Mouse (Mus musculus) splenic B cell, adult 2 months (primary cell): ENCODE measurements around the gene Tyw5.
A peak's percentile ranks its signal among the peaks of the same experiment; 100 is the strongest.

Source experiments
- DNase-seq: peaks from one replicate; pipeline ENCODE4 v3.0.0-alpha.2; 2011; ENCODE audit warnings: low read depth, low spot score
- H3K27me3 ChIP-seq: 2 replicates; pipeline ENCODE4 v1.6.1; 2012; ENCODE audit warnings: mild to moderate bottlenecking, low read length, moderate library complexity, mixed read lengths; ENCODE audit not compliant: control insufficient read depth, poor library complexity, insufficient read depth, severe bottlenecking
- H3K36me3 ChIP-seq: 2 replicates; pipeline ENCODE4 v1.6.1; 2012; ENCODE audit warnings: mild to moderate bottlenecking, low read length, moderate library complexity, mixed read lengths; ENCODE audit not compliant: control insufficient read depth, poor library complexity, insufficient read depth, severe bottlenecking

Tyw5 gene

GRCm38 (mm10) chr1:57406187-57407151, at the start of gene Tyw5, which contains the start of gene Maip1:
TSS of gene Tyw5 (minus strand) at chr1:57407101.
TSS of gene Maip1 (plus strand) at chr1:57406328.
- DNase-seq = peak; percentile 80
- Histone ChIP-seq H3K27me3 (no peaks in the 10 kb centered on the region), H3K36me3 (no peaks in the 10 kb centered on the region)

DNA sequence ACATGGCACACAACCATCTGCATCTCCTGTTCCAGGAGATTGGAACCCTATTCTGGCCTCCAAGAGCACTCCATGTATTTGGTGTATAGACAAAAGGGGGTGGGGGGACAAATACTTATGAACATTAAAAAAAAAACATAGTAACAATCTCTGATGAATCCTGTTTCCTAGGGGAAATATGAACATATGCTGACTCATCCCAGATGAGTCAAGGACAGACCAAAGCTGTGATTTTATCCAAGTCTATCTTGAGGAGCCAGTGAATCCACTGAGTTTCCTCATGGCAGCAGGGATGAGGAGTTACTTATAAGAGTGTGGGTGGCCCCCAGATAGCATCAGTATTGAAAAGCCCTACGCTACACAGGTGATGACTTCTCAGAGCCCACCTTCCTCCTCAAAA, 43.3 kb upstream of the Tyw5 start:
- DNase-seq = no peak
- H3K27me3 ChIP-seq = no peaks in the 10 kb centered on the region; the same call in 1 of the 2 replicates

DNA sequence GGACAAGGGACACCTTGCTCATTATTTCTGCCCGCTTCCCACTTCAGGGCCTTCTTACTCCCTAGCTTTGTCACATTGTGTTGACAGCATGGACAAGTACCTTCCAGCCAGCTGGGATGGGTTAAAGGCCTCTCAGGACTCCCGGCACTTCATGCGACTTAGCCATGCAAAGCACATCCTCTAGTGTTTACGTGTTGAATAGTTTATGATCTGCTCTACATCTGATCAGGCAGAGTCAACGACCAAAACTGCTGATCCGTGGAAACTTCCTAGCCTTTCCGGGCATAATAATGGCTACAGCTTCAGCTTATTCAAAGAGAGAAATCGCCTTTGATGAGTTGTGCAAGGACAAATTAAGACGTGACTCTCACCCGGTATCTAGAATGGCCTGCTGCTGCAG, 38.8 kb upstream of the Tyw5 start:
- H3K27me3 ChIP-seq = no peaks in the 10 kb centered on the region
- H3K36me3 ChIP-seq = no peaks in the 10 kb centered on the region
- DNase-seq = no peak

More for the DNA sequence above, 43.3 kb upstream of the Tyw5 start:
- no peaks in the 10 kb centered on the region for H3K36me3 ChIP-seq

DNA sequence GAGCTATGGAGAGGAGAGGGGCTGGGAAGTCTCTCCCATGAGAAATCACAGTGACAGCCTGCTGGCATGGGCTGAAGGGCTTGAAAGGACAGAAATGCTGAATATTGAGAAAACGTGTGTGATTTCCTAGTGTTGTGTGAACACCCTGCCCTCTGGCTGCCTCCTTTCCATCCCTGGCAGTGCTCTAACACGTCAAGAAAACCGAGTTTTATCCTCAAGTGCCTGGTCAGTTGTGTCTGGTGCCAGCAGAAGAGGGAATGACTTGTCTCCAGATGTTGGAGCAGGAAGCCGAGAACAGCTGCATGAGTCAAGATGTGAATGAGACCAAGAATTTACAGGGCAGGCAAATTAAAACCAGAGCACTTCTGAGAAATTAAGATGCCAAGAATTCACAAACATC, 33.9 kb upstream of the Tyw5 start:
- no peak for DNase-seq
- no peaks in the 10 kb centered on the region for H3K27me3 ChIP-seq

GRCm38 (mm10) chr1:57439026-57439425, 32.1 kb upstream of the Tyw5 start:
- H3K27me3 ChIP-seq = no peaks in the 10 kb centered on the region
- no peaks in the 10 kb centered on the region for H3K36me3 ChIP-seq
- DNase-seq = no peak

More for the DNA sequence above, 33.9 kb upstream of the Tyw5 start:
- H3K36me3 ChIP-seq = no peaks in the 10 kb centered on the region

DNA sequence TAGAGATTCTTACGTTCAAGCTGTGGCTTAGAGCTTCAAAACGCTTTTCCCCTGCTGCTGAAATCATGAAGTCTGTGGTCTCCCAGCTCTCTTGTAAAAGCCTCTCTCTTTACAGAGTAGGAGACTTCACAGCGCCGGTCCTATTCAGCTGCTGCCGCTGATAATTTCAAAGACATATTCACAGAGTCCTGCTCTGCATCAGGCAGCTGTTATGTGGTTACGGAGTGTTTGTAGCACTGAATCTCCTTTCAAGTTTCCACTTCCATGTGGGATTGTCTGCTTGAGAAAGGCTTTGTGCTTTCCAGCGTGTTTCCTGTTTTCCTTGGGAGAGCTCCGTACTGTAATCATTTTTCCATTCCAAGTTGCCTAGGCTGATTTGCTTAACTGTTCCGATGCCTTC, 30.1 kb upstream of the Tyw5 start:
- no peaks in the 10 kb centered on the region for H3K27me3 ChIP-seq
- DNase-seq = no peak
- H3K36me3 ChIP-seq = no peaks in the 10 kb centered on the region

DNA sequence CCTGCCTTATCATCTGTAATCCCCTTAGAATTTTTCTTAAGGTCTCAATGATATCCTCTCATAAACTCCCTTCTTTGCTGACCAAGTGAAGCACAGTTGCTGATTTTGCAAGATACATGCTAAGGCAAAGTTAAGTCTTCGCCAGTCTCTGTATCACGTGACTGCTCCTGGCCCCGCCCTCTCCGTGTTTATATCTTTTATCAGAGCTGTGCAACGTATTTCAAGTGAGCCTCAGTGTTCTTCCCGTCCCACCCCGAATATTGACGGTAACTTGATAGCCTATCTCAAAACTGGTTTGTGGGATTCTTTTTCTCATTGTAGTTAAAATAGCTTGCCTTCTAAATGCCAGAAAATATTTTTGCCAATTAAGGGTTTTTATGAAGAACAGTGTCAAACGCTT, 29.5 kb upstream of the Tyw5 start:
- no peaks in the 10 kb centered on the region for H3K36me3 ChIP-seq
- DNase-seq = no peak
- H3K27me3 ChIP-seq = no peaks in the 10 kb centered on the region

DNA sequence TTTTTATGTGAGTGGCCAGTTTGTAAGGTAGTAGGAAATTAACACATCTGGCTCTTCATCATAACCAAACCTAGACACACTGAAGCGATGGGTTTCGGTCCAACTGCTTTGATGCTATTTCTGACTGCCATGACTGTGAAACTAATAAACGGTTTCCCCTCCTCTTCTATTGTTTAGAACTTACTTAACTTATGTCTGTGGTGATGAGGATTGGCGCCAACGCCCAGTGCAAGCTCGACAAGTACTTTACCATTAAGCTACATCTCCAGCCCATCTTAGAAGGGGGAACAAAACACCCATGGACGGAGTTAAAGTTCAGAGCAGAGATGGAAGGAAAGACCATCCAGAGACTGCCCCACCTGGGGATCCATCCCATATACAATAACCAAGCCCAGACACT, 26.2 kb upstream of the Tyw5 start:
- Histone ChIP-seq H3K27me3 (no peaks in the 10 kb centered on the region), H3K36me3 (no peaks in the 10 kb centered on the region)
- DNase-seq = no peak

DNA sequence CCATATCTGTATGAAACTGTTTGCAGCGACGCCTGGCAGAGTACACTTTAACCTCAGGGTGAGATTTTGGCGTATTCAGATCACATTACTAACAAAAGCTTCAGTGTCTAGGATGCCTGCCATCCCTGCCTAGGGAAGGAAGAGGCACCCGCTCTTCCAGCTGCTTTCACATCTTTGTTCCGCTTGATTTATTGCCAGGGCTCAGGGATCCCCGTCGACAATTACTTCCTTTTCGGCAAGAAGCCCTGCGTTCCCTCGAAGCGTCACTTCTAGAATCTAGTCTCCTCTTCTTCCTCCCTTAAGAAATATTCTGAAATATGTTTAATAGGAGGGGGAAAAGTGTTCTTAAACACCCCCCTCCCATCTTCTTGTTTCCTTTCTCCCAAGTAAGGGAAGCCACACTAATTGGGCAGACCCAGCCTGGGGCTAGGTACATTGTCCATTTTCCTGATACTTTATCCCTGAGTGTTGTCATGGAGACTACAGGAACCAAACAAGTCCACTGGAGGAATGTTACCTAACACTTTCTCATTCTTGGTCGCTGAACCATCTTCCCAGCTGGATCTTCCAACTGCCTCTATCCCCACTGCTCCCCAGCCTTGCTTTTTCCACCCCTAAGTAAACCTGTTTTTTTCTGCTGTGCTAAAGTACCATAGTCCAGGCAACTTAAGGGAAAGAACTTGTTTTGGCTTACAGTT, 23.0 kb upstream of the Tyw5 start:
- no peak for DNase-seq
- Histone ChIP-seq H3K36me3 (no peaks in the 10 kb centered on the region), H3K27me3 (no peaks in the 10 kb centered on the region)

- DNase-seq = peak; percentile 79
- H3K36me3 ChIP-seq = no peaks in the 10 kb centered on the region
These were observed 21.7 kb upstream of the Tyw5 start for GRCm38 (mm10) chr1:57428368-57429308.

GRCm38 (mm10) chr1:57423696-57424095, 16.8 kb upstream of the Tyw5 start:
- Histone ChIP-seq H3K36me3 (no peaks in the 10 kb centered on the region), H3K27me3 (no peaks in the 10 kb centered on the region)
- DNase-seq = peak; percentile 23

More at GRCm38 (mm10) chr1:57428368-57429308, 21.7 kb upstream of the Tyw5 start:
- H3K27me3 ChIP-seq = no peaks in the 10 kb centered on the region

GRCm38 (mm10) chr1:57413397-57413796, 6.5 kb upstream of the Tyw5 start:
- 0 out of 2 replicates have a peak, but pooled peaks cover 4% of the 10 kb centered on the region for H3K36me3 ChIP-seq
- no peak for DNase-seq
- no peaks in the 10 kb centered on the region for H3K27me3 ChIP-seq

DNA sequence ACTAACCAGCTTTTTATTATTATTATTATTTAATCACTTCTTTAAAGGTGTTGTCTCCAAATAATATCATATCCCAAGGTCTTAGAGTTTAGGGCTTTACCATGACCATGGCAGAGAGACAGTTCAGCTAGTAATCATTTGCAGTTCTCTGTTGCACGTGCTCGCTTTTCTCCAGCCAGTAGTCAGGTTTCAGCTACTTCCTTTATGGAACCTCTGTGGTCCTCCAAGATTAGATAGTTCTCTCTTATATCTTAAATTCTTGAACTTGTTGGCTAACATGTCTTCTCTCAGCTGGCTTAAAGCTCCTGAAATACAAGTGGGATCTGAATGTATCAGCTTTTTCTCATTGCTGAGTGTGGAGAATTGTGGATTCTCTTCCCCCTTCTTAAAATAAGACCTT, 2.1 kb upstream of the Tyw5 start:
- no peak for DNase-seq
- Histone ChIP-seq H3K27me3 (no peaks in the 10 kb centered on the region), H3K36me3 (no peaks in the 10 kb centered on the region)

DNA sequence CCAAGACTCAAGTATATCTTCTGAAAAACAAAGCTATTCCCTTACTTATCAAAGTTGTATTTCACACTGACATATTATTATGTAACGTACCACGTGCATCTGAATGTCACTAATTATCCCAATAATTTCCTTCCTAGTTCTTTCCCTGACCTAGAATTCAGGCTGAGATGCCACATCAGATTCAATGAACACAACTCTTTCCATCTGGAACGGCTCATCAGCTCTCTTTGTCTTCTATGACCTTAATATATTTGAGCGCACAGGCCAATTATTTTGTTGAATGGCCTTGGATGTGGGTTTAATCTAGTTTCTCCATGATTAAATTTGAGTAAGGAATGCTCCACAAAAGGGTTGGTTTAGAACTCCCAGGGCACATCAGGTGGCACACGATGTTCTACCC, 4.8 kb downstream of the Tyw5 start:
- Histone ChIP-seq H3K27me3 (no peaks in the 10 kb centered on the region), H3K36me3 (peaks cover 4% of the 10 kb centered on the region)
- no peak for DNase-seq
